In the genomic region with DNA sequence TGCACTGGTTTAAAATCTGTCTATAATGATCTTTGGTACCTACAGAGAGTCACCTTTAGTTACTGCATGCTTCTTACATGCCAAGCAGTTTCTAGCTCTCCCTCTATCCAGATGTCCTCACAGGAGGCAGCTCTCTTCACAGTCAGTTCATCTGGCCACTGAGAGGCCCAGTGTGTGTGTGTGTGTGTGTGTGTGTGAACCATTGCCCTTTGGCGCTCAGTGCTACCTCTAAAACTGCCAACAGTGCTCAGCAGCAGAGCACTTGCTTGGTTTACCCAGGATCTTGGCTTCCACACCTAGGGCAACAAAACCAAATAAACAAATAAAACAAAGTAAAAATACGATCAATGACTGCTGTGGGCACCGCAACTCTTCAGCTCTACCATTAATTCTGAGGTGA, we compare ENCODE assay signal across 32 mouse cellular contexts.
"Had no signal": no experiment of that assay in that cellular context is flagged by ENCODE, and none has a peak within 500 bp of the region (broad histone marks: within the 10 kb centered on the region; RNA-seq: fewer than 3 reads in every experiment).

No protein-coding gene starts in this region.

- H3K4me3 ChIP-seq: left cerebral cortex, adult 2 months; limb, embryonic 10.5 days; limb, embryonic 12.5 days; limb, embryonic 13.5 days; limb, embryonic 15.5 days; liver, embryonic 12.5 days; liver, embryonic 13.5 days; liver, embryonic 15.5 days; lung, embryonic 15.5 days; megakaryocyte, embryonic 14.5 days; midbrain, embryonic 10.5 days; midbrain, embryonic 12.5 days; midbrain, embryonic 13.5 days; midbrain, embryonic 15.5 days; myocyte; neural tube, embryonic 12.5 days; neural tube, embryonic 13.5 days had no signal

- H3K27me3 ChIP-seq: lung, embryonic 15.5 days; neural tube, embryonic 12.5 days had no signal

- DNase-seq: left cerebral cortex, postnatal 4 days; liver; liver, embryonic 13.5 days; lung, adult 18-20 months; lung, adult 2 months; lung, postnatal 10 days; lung, postnatal 14 days; lung, postnatal 36 days; lung, postnatal 4 days; midbrain, embryonic 14.5 days had no signal

- H3K4me1 ChIP-seq: liver, embryonic 15.5 days had no signal

- H3K9ac ChIP-seq: limb, embryonic 12.5 days; limb, embryonic 13.5 days; limb, embryonic 15.5 days; liver, embryonic 12.5 days; liver, embryonic 13.5 days; liver, embryonic 14.5 days; liver, embryonic 15.5 days; lung, embryonic 14.5 days; lung, embryonic 15.5 days; midbrain, embryonic 12.5 days; midbrain, embryonic 13.5 days; midbrain, embryonic 15.5 days; neural tube, embryonic 12.5 days; neural tube, embryonic 13.5 days had no signal

- H3K36me3 ChIP-seq: limb, embryonic 10.5 days; limb, embryonic 12.5 days; limb, embryonic 13.5 days; limb, embryonic 15.5 days; liver, embryonic 12.5 days; liver, embryonic 13.5 days; liver, embryonic 15.5 days; lung, embryonic 15.5 days; midbrain, embryonic 10.5 days; midbrain, embryonic 12.5 days; midbrain, embryonic 13.5 days; midbrain, embryonic 15.5 days; neural tube, embryonic 12.5 days; neural tube, embryonic 13.5 days had no signal

- H3K4me2 ChIP-seq: limb, embryonic 12.5 days; limb, embryonic 13.5 days; limb, embryonic 15.5 days; liver, embryonic 11.5 days; liver, embryonic 12.5 days; liver, embryonic 13.5 days; liver, embryonic 15.5 days; lung, embryonic 14.5 days; lung, embryonic 15.5 days; midbrain, embryonic 11.5 days; midbrain, embryonic 12.5 days; midbrain, embryonic 13.5 days; midbrain, embryonic 15.5 days; neural tube, embryonic 12.5 days; neural tube, embryonic 13.5 days had no signal

- ATAC-seq: liver, embryonic 12.5 days; lung, postnatal 0 days; midbrain, embryonic 13.5 days; midbrain, embryonic 15.5 days; midbrain, embryonic 16.5 days had no signal

- H3K27ac ChIP-seq: left cerebral cortex, adult 2 months; limb, embryonic 10.5 days; limb, embryonic 12.5 days; limb, embryonic 13.5 days; limb, embryonic 15.5 days; liver, embryonic 12.5 days; liver, embryonic 13.5 days; liver, embryonic 14.5 days; liver, embryonic 15.5 days; lung, embryonic 15.5 days; midbrain, embryonic 10.5 days; midbrain, embryonic 12.5 days; midbrain, embryonic 13.5 days; midbrain, embryonic 15.5 days; neural tube, embryonic 12.5 days; neural tube, embryonic 13.5 days had no signal

- H3K9me3 ChIP-seq: limb, embryonic 10.5 days; limb, embryonic 12.5 days; limb, embryonic 13.5 days; limb, embryonic 15.5 days; liver, embryonic 12.5 days; liver, embryonic 13.5 days; liver, embryonic 15.5 days; lung, embryonic 15.5 days; megakaryocyte, embryonic 14.5 days; midbrain, embryonic 10.5 days; midbrain, embryonic 12.5 days; midbrain, embryonic 13.5 days; midbrain, embryonic 15.5 days; neural tube, embryonic 12.5 days; neural tube, embryonic 13.5 days had no signal
